Mouse (Mus musculus) adrenal gland, adult (tissue): Measurements from ENCODE around the gene Aff3.

Experiments used
- DNase-seq, 2 experiments: peaks; one replicate each; pipeline ENCODE4 v3.0.0; 2022 to 2023; ENCODE audit warnings: low spot score in 1 of 2; ENCODE audit not compliant: inconsistent age in 2 of 2

Gene Aff3

GRCm38 (mm10) chr1:38664777-38665176 lies at the start of gene Aff3:
TSS of gene Aff3 (minus strand) at chr1:38664955.
- no peak for DNase-seq

DNA sequence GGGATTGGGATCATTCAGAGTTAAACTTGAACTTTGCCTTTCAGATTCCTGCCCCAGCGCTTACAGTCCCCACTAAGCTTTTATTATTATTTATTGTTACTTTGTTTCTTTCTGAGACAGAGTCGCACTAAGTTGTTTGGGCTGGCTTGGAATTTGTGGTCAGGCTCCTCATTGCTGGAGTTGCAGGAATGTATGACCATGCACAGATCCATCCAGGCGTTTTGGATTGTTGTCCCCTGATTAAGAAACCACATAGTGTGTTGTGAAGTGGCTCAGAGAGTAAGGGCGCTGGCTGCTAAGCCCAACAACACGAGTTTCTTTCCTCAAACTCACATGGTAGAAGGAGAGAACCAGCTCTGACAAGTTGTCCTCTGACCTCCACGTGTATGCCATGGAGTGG lies 35.9 kb upstream of the Aff3 start:
- DNase-seq, result no peak

- no peak for DNase-seq
Measured at GRCm38 (mm10) chr1:38699244-38699643, 34.5 kb upstream of the Aff3 start.

DNA sequence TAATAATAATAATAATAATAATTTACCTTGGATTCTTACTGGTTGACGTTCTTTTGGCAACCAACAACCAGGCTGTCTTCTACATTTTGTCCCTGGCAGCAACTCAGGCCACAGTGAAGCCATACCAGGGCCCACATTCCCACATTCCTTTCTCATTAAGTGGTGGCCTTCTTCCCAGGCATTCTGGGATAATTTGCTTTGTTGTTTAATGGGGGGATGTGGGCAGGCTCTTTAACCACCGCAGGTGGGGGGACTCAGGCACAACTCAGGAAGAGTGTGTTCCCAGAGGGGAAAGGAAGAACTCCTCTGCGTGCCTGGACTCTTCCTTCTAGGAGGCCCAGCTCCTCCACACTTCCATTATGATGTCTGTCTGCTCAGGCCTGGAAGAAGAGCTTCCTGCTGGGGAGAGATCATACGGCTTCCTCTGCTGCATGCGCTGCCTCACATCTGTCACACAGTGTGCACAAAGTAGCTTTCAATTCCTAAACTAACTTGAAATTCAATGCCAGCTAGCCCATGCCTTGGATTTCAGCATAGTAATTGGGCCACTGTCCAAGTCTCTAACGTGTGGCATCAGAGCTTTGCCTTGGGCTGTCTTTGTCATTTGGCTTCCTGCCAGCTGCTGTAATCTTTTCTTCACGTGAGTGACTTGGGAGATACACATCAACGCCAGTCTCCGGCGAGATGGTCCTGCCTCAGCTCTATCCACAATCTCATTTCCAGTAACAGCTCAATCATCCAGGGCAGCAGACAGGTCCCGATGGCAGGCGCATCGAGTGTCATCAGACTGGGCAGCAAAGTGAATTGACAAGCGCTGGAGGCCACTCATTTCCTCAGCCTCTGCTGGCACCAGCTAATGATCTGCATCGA lies 31.3 kb upstream of the Aff3 start:
- DNase-seq, result peak in 1 of 2 experiments; percentile 49

- DNase-seq, result no peak
Measured at GRCm38 (mm10) chr1:38695089-38695811, 30.5 kb upstream of the Aff3 start.

- no peak for DNase-seq
Measured at GRCm38 (mm10) chr1:38694142-38694541, 29.4 kb upstream of the Aff3 start.

DNA sequence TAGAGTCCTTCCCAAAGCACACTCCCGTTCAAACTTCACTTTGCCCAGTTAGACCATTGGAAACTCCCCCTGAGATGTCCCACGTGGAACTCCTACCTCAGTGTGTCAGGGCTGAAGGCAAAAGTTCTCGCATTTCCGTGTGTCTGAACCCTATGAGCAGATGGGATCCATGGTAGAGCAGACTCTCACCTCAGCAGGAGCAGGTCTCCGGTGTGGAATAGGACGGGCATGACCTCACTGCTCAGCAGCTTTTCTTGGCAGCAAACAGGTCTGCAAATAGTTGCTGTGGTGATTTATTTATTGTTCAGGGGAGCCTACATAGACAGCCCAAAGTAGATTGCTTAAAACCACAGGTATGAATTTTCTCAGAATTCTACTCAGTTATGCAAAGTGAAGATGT lies 25.7 kb upstream of the Aff3 start:
- no peak for DNase-seq

GRCm38 (mm10) chr1:38688216-38688615 lies 23.5 kb upstream of the Aff3 start:
- DNase-seq, result no peak

- no peak for DNase-seq
Measured at GRCm38 (mm10) chr1:38685706-38686105, 21.0 kb upstream of the Aff3 start.

DNA sequence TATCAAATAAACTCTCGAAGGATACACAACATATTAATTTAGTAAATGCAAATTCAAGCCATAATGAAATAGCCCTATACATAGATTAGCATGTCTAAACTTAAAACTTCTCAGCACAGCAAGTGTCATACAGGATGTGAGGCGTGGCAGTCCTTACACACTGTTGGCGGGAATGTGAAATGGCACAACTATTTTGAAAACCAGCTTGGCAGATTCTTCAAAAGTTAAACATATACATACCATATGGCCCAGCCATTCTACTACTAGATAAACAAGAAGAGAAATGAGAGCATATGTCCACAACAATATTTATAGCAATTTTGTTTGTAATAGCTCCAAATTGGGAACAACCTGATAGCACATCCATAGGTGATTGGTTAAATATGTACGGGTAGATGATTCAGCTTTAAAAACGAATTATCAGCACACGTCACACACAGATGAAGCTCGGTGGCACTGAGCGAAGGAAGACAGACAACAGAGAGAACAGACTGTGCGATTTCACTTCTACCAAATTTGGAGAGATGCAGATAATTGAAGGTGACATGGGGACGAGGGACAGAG lies 18.5 kb upstream of the Aff3 start:
- DNase-seq, result no peak

GRCm38 (mm10) chr1:38679890-38680289 lies 15.1 kb upstream of the Aff3 start:
- DNase-seq, result no peak

DNA sequence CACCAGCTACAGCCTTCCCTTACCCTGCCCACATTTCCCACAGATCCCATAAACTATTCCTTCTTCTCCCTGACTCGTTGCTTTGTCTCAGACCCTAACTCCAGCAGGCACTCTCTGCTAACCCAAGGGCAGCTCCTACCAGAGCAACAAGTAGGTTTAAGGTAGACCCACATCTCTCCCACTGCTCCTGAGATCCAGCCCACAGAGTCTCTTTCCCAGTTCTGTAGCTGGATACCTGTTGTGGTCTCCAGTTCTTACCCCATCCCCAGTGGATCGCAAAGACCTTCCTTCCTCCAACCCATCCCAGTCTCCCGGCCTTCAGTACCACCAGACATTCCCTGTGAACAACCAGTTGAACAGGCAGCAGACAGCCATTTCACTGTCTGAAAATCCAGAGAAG lies 7.0 kb upstream of the Aff3 start:
- DNase-seq, result no peak

DNA sequence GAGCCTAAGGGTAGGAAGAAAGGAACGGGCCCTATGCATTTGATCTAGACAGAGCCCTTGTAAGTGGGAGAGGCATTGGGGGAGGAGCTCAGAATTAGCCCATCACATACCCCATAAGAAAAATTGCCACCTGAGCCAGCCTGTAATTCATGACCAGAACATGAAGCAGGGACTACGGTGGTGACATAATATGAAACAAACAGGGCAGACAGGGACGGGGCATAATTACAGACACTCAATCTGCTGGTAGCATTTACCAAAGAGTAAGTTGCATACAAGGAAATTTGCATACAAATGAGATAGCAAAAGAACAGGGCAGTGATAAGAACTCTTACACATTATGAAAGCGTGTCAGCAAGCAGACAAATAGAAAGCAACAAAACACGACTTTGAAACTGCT lies 6.3 kb upstream of the Aff3 start:
- no peak for DNase-seq

GRCm38 (mm10) chr1:38668327-38668726 lies 3.6 kb upstream of the Aff3 start:
- no peak for DNase-seq

GRCm38 (mm10) chr1:38667892-38668291 lies 3.1 kb upstream of the Aff3 start:
- no peak for DNase-seq

DNA sequence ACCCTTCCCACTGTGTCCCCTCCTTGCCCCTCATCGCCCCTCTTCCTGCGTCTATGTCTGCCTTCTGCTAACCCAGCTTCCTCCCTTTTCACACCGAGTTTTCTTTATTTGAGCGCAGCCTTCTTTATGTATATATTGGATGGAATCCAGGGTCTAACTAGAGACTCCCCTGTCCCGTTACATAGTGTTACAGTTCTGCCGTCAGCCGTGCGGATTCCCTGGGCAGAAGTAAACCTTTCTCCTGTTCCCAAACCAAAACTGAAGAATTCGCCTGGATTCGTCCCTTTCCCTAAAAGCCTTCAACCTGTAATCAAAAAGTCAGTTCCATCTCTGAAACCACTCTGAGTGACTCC lies 2.0 kb upstream of the Aff3 start:
- no peak for DNase-seq

GRCm38 (mm10) chr1:38666111-38666765 lies 1.5 kb upstream of the Aff3 start:
- DNase-seq, result no peak

- no peak for DNase-seq
Measured at GRCm38 (mm10) chr1:38665611-38666010, 856 bp upstream of the Aff3 start.

DNA sequence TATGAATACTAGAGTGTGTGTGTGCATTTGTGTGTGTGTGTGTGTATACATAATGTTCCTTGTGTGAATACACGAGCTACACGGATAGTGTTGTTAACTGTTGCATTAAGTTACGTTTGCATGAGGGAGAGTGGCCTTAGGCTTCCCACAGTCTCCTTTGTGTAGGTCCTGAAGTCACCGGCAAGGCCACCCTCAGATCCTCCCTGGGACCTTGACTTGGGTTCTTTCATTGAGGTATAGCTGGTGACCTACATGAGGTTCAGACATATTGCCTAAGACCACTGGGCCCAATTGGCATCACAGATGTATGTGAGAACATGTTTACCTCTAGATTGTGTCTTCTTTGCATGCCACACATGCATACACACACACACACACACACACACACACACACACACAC lies 494 bp downstream of the Aff3 start:
- no peak for DNase-seq

- no peak for DNase-seq
Measured at GRCm38 (mm10) chr1:38662616-38663193, 2.0 kb downstream of the Aff3 start.

- no peak for DNase-seq
Measured at GRCm38 (mm10) chr1:38658933-38659553, 5.7 kb downstream of the Aff3 start.
